Mouse (Mus musculus): Measurements from ENCODE around the gene Lrrc19. TPM values are rescaled to one million over a fixed set of nuclear protein-coding genes. Genes with fewer than 3 reads are reported as not detected.

The Lrrc19 gene
- polyA plus RNA-seq, 1 experiment: 47.2 TPM

GRCm38 (mm10) chr4:94610339-94610738 is 39.6 kb downstream of the Lrrc19 start:
- no peaks in the 10 kb centered on the region for H3K27me3 ChIP-seq (replicated peaks; ENCODE audit: control insufficient read depth, insufficient read depth, low read length)
- H3K36me3 ChIP-seq (ENCODE audit: control insufficient read depth, insufficient read depth, low read length): no peaks in the 10 kb centered on the region
- no peak overlapping the region for H3K27ac ChIP-seq (ENCODE audit: insufficient read depth, low read depth, low read length)
- 85% methylated on average over 3 of the region's 3 CpGs for WGBS
- H3K4me1 ChIP-seq (ENCODE audit: control insufficient read depth, insufficient read depth, low read length): no peaks in the 10 kb centered on the region; the same call in 1 of the 2 replicates
- no peak overlapping the region for H3K4me3 ChIP-seq (ENCODE audit: insufficient read depth, low read depth, low read length)
- no peak for TF ChIP-seq CTCF (conservative IDR thresholded peaks at IDR 0.05; ENCODE audit: insufficient read depth, insufficient read length, low read depth, low read length)
- TF ChIP-seq POLR2A (IDR thresholded peaks at IDR 0.05; ENCODE audit: low read depth, low read length): no peak
- DNase-seq: no peak

GRCm38 (mm10) chr4:94605591-94605990 is 44.4 kb downstream of the Lrrc19 start:
- DNase-seq: peak; percentile 80
- H3K4me1 ChIP-seq (ENCODE audit: control insufficient read depth, insufficient read depth, low read length): peaks cover 4% of the 10 kb centered on the region; the same call in 1 of the 2 replicates

GRCm38 (mm10) chr4:94604452-94605019 is 45.4 kb downstream of the Lrrc19 start:
- WGBS: 83% methylated on average over 2 of the region's 2 CpGs
- no peak for DNase-seq
- TF ChIP-seq CTCF (conservative IDR thresholded peaks at IDR 0.05; ENCODE audit: insufficient read depth, insufficient read length, low read depth, low read length): no peak
- no peak for TF ChIP-seq POLR2A (IDR thresholded peaks at IDR 0.05; ENCODE audit: low read depth, low read length)
- peaks cover 4% of the 10 kb centered on the region; the same call in 1 of the 2 replicates for H3K4me1 ChIP-seq (ENCODE audit: control insufficient read depth, insufficient read depth, low read length)
- H3K27me3 ChIP-seq (replicated peaks; ENCODE audit: control insufficient read depth, insufficient read depth, low read length): no peaks in the 10 kb centered on the region
- H3K27ac ChIP-seq (ENCODE audit: insufficient read depth, low read depth, low read length): peak overlapping the region; percentile 16; the same call in 1 of the 2 replicates
- no peak overlapping the region for H3K4me3 ChIP-seq (ENCODE audit: insufficient read depth, low read depth, low read length)
- no peaks in the 10 kb centered on the region for H3K36me3 ChIP-seq (ENCODE audit: control insufficient read depth, insufficient read depth, low read length)

More at GRCm38 (mm10) chr4:94605591-94605990, 44.4 kb downstream of the Lrrc19 start:
- Histone ChIP-seq H3K36me3 (ENCODE audit: control insufficient read depth, insufficient read depth, low read length) (no peaks in the 10 kb centered on the region), H3K4me3 (ENCODE audit: insufficient read depth, low read depth, low read length) (no peak overlapping the region), H3K27me3 (replicated peaks; ENCODE audit: control insufficient read depth, insufficient read depth, low read length) (no peaks in the 10 kb centered on the region), H3K27ac (ENCODE audit: insufficient read depth, low read depth, low read length) (peak overlapping the region; percentile 97)
- WGBS: 42% methylated on average over 2 of the region's 2 CpGs
- TF ChIP-seq POLR2A (IDR thresholded peaks at IDR 0.05; ENCODE audit: low read depth, low read length) (no peak), CTCF (conservative IDR thresholded peaks at IDR 0.05; ENCODE audit: insufficient read depth, insufficient read length, low read depth, low read length) (no peak)

GRCm38 (mm10) chr4:94603031-94603629 is 46.8 kb downstream of the Lrrc19 start, which contains the start of gene Plaa:
Plaa (minus strand) TSS chr4:94603244.
- H3K4me3 ChIP-seq (ENCODE audit: insufficient read depth, low read depth, low read length): peak within 1 kb of the TSS; percentile 96
- DNase-seq: peak; percentile 96
- no peaks in the 10 kb centered on the region for H3K36me3 ChIP-seq (ENCODE audit: control insufficient read depth, insufficient read depth, low read length)
- peak within 1 kb of the TSS; percentile 96 for H3K27ac ChIP-seq (ENCODE audit: insufficient read depth, low read depth, low read length)
- no peak for TF ChIP-seq CTCF (conservative IDR thresholded peaks at IDR 0.05; ENCODE audit: insufficient read depth, insufficient read length, low read depth, low read length)
- peak; percentile 46 for TF ChIP-seq POLR2A (IDR thresholded peaks at IDR 0.05; ENCODE audit: low read depth, low read length)
- WGBS: under 1% methylated on average over 61 of the region's 61 CpGs
- H3K27me3 ChIP-seq (replicated peaks; ENCODE audit: control insufficient read depth, insufficient read depth, low read length): no peaks in the 10 kb centered on the region
- H3K4me1 ChIP-seq (ENCODE audit: control insufficient read depth, insufficient read depth, low read length): peaks cover 4% of the 10 kb centered on the region; the same call in 1 of the 2 replicates

- Histone ChIP-seq H3K27me3 (replicated peaks; ENCODE audit: control insufficient read depth, insufficient read depth, low read length) (no peaks in the 10 kb centered on the region), H3K27ac (ENCODE audit: insufficient read depth, low read depth, low read length) (peak overlapping the region; percentile 65), H3K36me3 (ENCODE audit: control insufficient read depth, insufficient read depth, low read length) (no peaks in the 10 kb centered on the region), H3K4me3 (ENCODE audit: insufficient read depth, low read depth, low read length) (peak overlapping the region; percentile 96), H3K4me1 (ENCODE audit: control insufficient read depth, insufficient read depth, low read length) (peaks cover 4% of the 10 kb centered on the region; the same call in 1 of the 2 replicates)
- WGBS: under 1% methylated on average over 33 of the region's 33 CpGs
- DNase-seq: no peak
- TF ChIP-seq POLR2A (IDR thresholded peaks at IDR 0.05; ENCODE audit: low read depth, low read length) (no peak), CTCF (conservative IDR thresholded peaks at IDR 0.05; ENCODE audit: insufficient read depth, insufficient read length, low read depth, low read length) (no peak)
Observed at GRCm38 (mm10) chr4:94602496-94603030, 47.4 kb downstream of the Lrrc19 start.

DNA sequence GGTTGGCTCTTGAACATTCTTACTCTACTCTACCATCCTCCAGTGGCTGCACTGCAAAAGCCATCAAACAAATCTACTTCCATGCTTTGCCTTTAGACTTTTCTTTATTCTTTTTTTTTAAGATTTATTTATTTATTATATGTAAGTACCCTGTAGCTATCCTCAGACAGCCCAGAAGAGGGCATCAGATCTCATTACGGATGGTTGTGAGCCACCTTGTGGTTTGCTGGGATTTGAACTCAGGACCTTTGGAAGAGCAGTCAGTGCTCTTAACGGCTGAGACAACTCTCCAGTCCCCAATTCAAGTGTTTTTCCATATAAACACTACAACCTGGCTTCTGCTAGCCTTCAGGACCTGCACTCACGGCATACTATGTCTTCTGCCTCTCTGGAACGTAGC is 48.5 kb downstream of the Lrrc19 start:
- Histone ChIP-seq H3K27ac (ENCODE audit: insufficient read depth, low read depth, low read length) (no peak overlapping the region), H3K4me1 (ENCODE audit: control insufficient read depth, insufficient read depth, low read length) (peaks cover 4% of the 10 kb centered on the region; the same call in 1 of the 2 replicates), H3K36me3 (ENCODE audit: control insufficient read depth, insufficient read depth, low read length) (no peaks in the 10 kb centered on the region), H3K4me3 (ENCODE audit: insufficient read depth, low read depth, low read length) (no peak overlapping the region), H3K27me3 (replicated peaks; ENCODE audit: control insufficient read depth, insufficient read depth, low read length) (no peaks in the 10 kb centered on the region)
- no peak for DNase-seq
- WGBS: 72% methylated on average over 4 of the region's 4 CpGs
- TF ChIP-seq POLR2A (IDR thresholded peaks at IDR 0.05; ENCODE audit: low read depth, low read length) (no peak), CTCF (conservative IDR thresholded peaks at IDR 0.05; ENCODE audit: insufficient read depth, insufficient read length, low read depth, low read length) (no peak)

DNA sequence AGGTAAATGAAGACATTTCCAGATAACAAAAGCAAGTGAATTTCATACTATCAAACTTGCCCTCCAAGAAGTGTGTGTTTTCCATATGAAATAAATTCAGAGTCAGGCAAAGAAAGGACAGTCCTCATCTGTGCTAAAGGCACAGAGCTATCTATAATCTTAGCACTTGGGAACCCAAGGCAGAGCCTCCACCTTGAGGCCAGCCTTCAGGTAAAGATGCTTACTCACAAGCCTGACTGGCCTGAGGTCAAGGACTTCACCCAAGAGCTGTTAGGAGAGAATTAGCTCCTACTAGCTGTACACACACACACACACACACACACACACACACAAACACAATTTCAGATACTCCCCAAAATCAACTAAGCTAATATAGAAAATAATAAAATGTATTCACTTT is 57.2 kb downstream of the Lrrc19 start:
- Histone ChIP-seq H3K36me3 (ENCODE audit: control insufficient read depth, insufficient read depth, low read length) (no peaks in the 10 kb centered on the region), H3K27ac (ENCODE audit: insufficient read depth, low read depth, low read length) (no peak overlapping the region), H3K27me3 (replicated peaks; ENCODE audit: control insufficient read depth, insufficient read depth, low read length) (no peaks in the 10 kb centered on the region), H3K4me3 (ENCODE audit: insufficient read depth, low read depth, low read length) (no peak overlapping the region), H3K4me1 (ENCODE audit: control insufficient read depth, insufficient read depth, low read length) (peaks cover 7% of the 10 kb centered on the region)
- DNase-seq: no peak
- TF ChIP-seq CTCF (conservative IDR thresholded peaks at IDR 0.05; ENCODE audit: insufficient read depth, insufficient read length, low read depth, low read length): no peak
- TF ChIP-seq POLR2A (IDR thresholded peaks at IDR 0.05; ENCODE audit: low read depth, low read length): no peak
